10 mouse cellular contexts compared by ENCODE assay signal in genomic region chr9:89678974-89679373, GRCm38 (mm10). TPM values are rescaled to one million over a fixed set of nuclear protein-coding genes. Genes with fewer than 3 reads are reported as not detected.
DNase-seq lines count a peak whose midpoint lies in the region; ATAC-seq and TF ChIP-seq lines count a peak whose summit lies in the region.
"Had no signal": no experiment of that assay in that cellular context is flagged by ENCODE, and none has a peak within 500 bp of the region (broad histone marks: within the 10 kb centered on the region; RNA-seq: fewer than 3 reads in every experiment).

No protein-coding gene starts in this region.

- no peak overlapping the region for H3K4me3 ChIP-seq in forebrain, embryonic 11.5 days (ENCODE audit: low read depth, low read length)
- H3K4me3 ChIP-seq in forebrain, embryonic 10.5 days = no peak overlapping the region
- no peak overlapping the region for H3K4me3 ChIP-seq in E14TG2a.4 (replicated peaks; ENCODE audit: low read length)
- H3K4me3 ChIP-seq in embryonic facial prominence, embryonic 14.5 days (ENCODE audit: low read depth, low read length) = no peak overlapping the region
- H3K4me3 ChIP-seq: megakaryocyte, embryonic 14.5 days had no signal

- no peaks in the 10 kb centered on the region for H3K4me1 ChIP-seq in forebrain, embryonic 11.5 days (replicated peaks; ENCODE audit: control insufficient read depth, insufficient read depth, low read length)
- H3K4me1 ChIP-seq in forebrain, embryonic 10.5 days = no peaks in the 10 kb centered on the region
- no peaks in the 10 kb centered on the region for H3K4me1 ChIP-seq in E14TG2a.4 (replicated peaks; ENCODE audit: low read depth, low read length)
- H3K4me1 ChIP-seq in embryonic facial prominence, embryonic 14.5 days (ENCODE audit: control insufficient read depth, insufficient read depth, low read length) = no peaks in the 10 kb centered on the region
- H3K4me1 ChIP-seq: megakaryocyte, embryonic 14.5 days had no signal

- no peak overlapping the region for H3K27ac ChIP-seq in forebrain, embryonic 11.5 days (ENCODE audit: low read depth, low read length)
- no peak overlapping the region for H3K27ac ChIP-seq in forebrain, embryonic 10.5 days
- no peak overlapping the region for H3K27ac ChIP-seq in embryonic facial prominence, embryonic 14.5 days (replicated peaks; ENCODE audit: low read depth, low read length)

- no peaks in the 10 kb centered on the region for H3K36me3 ChIP-seq in forebrain, embryonic 11.5 days (ENCODE audit: control insufficient read depth, insufficient read depth, low read length)
- H3K36me3 ChIP-seq in forebrain, embryonic 10.5 days (replicated peaks) = no peaks in the 10 kb centered on the region
- no peaks in the 10 kb centered on the region for H3K36me3 ChIP-seq in E14TG2a.4 (ENCODE audit: insufficient read depth, low read length)
- H3K36me3 ChIP-seq in embryonic facial prominence, embryonic 14.5 days (ENCODE audit: control insufficient read depth, insufficient read depth, low read length) = no peaks in the 10 kb centered on the region

- no peak overlapping the region for H3K4me2 ChIP-seq in forebrain, embryonic 11.5 days (ENCODE audit: low read depth, low read length, severe bottlenecking)
- H3K4me2 ChIP-seq in embryonic facial prominence, embryonic 14.5 days (ENCODE audit: low read depth, low read length) = no peak overlapping the region

- ATAC-seq in forebrain, embryonic 11.5 days (replicated peaks; ENCODE audit: low FRiP score) = peak; percentile 57; the same call in 1 of the 2 replicates
- peak; percentile 33; the same call in 1 of the 2 replicates for ATAC-seq in embryonic facial prominence, embryonic 14.5 days (ENCODE audit: low read depth)

- H3K27me3 ChIP-seq in forebrain, embryonic 11.5 days (ENCODE audit: control insufficient read depth, insufficient read depth, low read length) = no peaks in the 10 kb centered on the region
- H3K27me3 ChIP-seq in forebrain, embryonic 10.5 days (ENCODE audit: poor library complexity, severe bottlenecking) = no peaks in the 10 kb centered on the region
- H3K27me3 ChIP-seq in E14TG2a.4 (ENCODE audit: insufficient read depth, low read length) = no peaks in the 10 kb centered on the region
- H3K27me3 ChIP-seq in embryonic facial prominence, embryonic 14.5 days (replicated peaks; ENCODE audit: control insufficient read depth, insufficient read depth, low read length) = no peaks in the 10 kb centered on the region
- H3K27me3 ChIP-seq: megakaryocyte, embryonic 14.5 days had no signal

- no peak for DNase-seq in forebrain, embryonic 11.5 days (ENCODE audit: low spot score)
- DNase-seq in forebrain, embryonic 10.5 days (ENCODE audit: extremely low spot score, low spot score) = no peak
- peak; percentile 18 for DNase-seq in embryonic facial prominence, embryonic 14.5 days (ENCODE audit: low spot score)
- peak; percentile 64 for DNase-seq in lung, postnatal 10 days
- no peak for DNase-seq in gastrocnemius, adult 18-20 months (ENCODE audit: low spot score)
- DNase-seq in gastrocnemius, postnatal 14 days = no peak
- no peak for DNase-seq in gastrocnemius, postnatal 25 days

- no peaks in the 10 kb centered on the region for H3K9me3 ChIP-seq in forebrain, embryonic 11.5 days (ENCODE audit: control insufficient read depth, low read length)
- H3K9me3 ChIP-seq in forebrain, embryonic 10.5 days = no peaks in the 10 kb centered on the region
- no peaks in the 10 kb centered on the region for H3K9me3 ChIP-seq in E14TG2a.4 (ENCODE audit: low read length)
- H3K9me3 ChIP-seq in embryonic facial prominence, embryonic 14.5 days (ENCODE audit: control insufficient read depth, low read length) = no peaks in the 10 kb centered on the region
- H3K9me3 ChIP-seq: megakaryocyte, embryonic 14.5 days had no signal

- H3K9ac ChIP-seq in forebrain, embryonic 11.5 days (ENCODE audit: low read length) = no peak overlapping the region
- no peak overlapping the region for H3K9ac ChIP-seq in embryonic facial prominence, embryonic 14.5 days (ENCODE audit: low read depth, low read length)

- intact Hi-C loops in gastrocnemius, postnatal 14 days (cut with DNase I; ENCODE audit: low total_unique reads) = no loop called here

- peak; percentile 38 for TF ChIP-seq CTCF in E14TG2a.4 (conservative IDR thresholded peaks at IDR 0.05; ENCODE audit: low read length)

- WGBS in forebrain, embryonic 11.5 days = 38% methylated on average over 1 of the region's 1 CpGs
- 72% methylated on average over 1 of the region's 1 CpGs for WGBS in forebrain, embryonic 10.5 days
- 48% methylated on average over 1 of the region's 1 CpGs for WGBS in embryonic facial prominence, embryonic 14.5 days

RNA-seq across cellular contexts. Expression of gene Tmed3, which starts 25.9 kb away (rescaled TPM):
- 41.0 and 43.6 TPM in 2 replicates for polyA plus RNA-seq in forebrain, embryonic 11.5 days (2014; fragmentation: Nextera tagmentation; extraction: Ambion mirVana)
- polyA plus RNA-seq in forebrain, embryonic 10.5 days (2016; fragmentation: Nextera tagmentation; extraction: Ambion mirVana) = 45.3 and 45.4 TPM in 2 replicates
- 171 and 186 TPM in 2 replicates for polyA plus RNA-seq in embryonic facial prominence, embryonic 14.5 days (2014; fragmentation: Nextera tagmentation; extraction: Ambion mirVana)
- total RNA-seq in gastrocnemius, adult 18-20 months (2021) = 10 to 100 TPM; 14.2 to 14.4 TPM
- total RNA-seq in gastrocnemius, postnatal 14 days (2021) = 10 to 100 TPM; 24.0 to 31.5 TPM
- 10 to 100 TPM; 16.6 to 23.0 TPM for total RNA-seq in gastrocnemius, postnatal 25 days (2021)

RNA-seq across cellular contexts. Expression of gene Minar1, which starts 56.0 kb away (rescaled TPM):
- 0.15 TPM in 1 of 2 replicates, not detected in the other for polyA plus RNA-seq in forebrain, embryonic 11.5 days (2014; fragmentation: Nextera tagmentation; extraction: Ambion mirVana)
- polyA plus RNA-seq in forebrain, embryonic 10.5 days (2016; fragmentation: Nextera tagmentation; extraction: Ambion mirVana) = 0.04 and 0.20 TPM in 2 replicates
- 0.17 and 0.18 TPM in 2 replicates for polyA plus RNA-seq in embryonic facial prominence, embryonic 14.5 days (2014; fragmentation: Nextera tagmentation; extraction: Ambion mirVana)
- total RNA-seq in gastrocnemius, adult 18-20 months (2021) = not detected
- total RNA-seq in gastrocnemius, postnatal 14 days (2021) = under 1 TPM in 1 of 2 experiments, not detected in 1; 0.11 TPM
- total RNA-seq in gastrocnemius, postnatal 25 days (2021) = not detected
- total RNA-seq: heart, adult 18-20 months had no signal

RNA-seq across cellular contexts. Expression of gene Ankrd34c, which starts 59.3 kb away (rescaled TPM):
- polyA plus RNA-seq in forebrain, embryonic 11.5 days (2014; fragmentation: Nextera tagmentation; extraction: Ambion mirVana) = not detected in 2 replicates
- polyA plus RNA-seq in forebrain, embryonic 10.5 days (2016; fragmentation: Nextera tagmentation; extraction: Ambion mirVana) = not detected in 2 replicates
- polyA plus RNA-seq in embryonic facial prominence, embryonic 14.5 days (2014; fragmentation: Nextera tagmentation; extraction: Ambion mirVana) = 0.08 TPM in 1 of 2 replicates, not detected in the other
- not detected for total RNA-seq in gastrocnemius, adult 18-20 months (2021)
- total RNA-seq in gastrocnemius, postnatal 14 days (2021) = not detected
- not detected for total RNA-seq in gastrocnemius, postnatal 25 days (2021)
- total RNA-seq: heart, adult 18-20 months had no signal

Comparison
In these comparisons a context has a peak if more than half of its experiments do, and no peak if none do; other contexts are left out.
1. DNase-seq: peak in embryonic facial prominence, embryonic 14.5 days (single experiment) and lung, postnatal 10 days (single experiment); none in forebrain, embryonic 11.5 days (single experiment), forebrain, embryonic 10.5 days (single experiment), gastrocnemius, adult 18-20 months (single experiment), gastrocnemius, postnatal 14 days (single experiment) and gastrocnemius, postnatal 25 days (single experiment).